Mouse (Mus musculus): ENCODE results near the gene Sag. TPM values are rescaled to one million over a fixed set of nuclear protein-coding genes. Genes with fewer than 3 reads are reported as not detected.
A peak's percentile ranks its signal among the peaks of the same experiment; 100 is the strongest.

Sag gene
- polyA plus RNA-seq, 1 experiment from 2014 or later, result 0.50 TPM

- WGBS (ENCODE audit: insufficient replicate concordance), result 71% methylated on average over 4 of the region's 4 CpGs
- Histone ChIP-seq H3K4me2 (ENCODE audit: low read depth, low read length) (no peak overlapping the region), H3K27me3 (ENCODE audit: control insufficient read depth, insufficient read depth, low read depth, low read length) (no peaks in the 10 kb centered on the region), H3K9me3 (replicated peaks; ENCODE audit: control insufficient read depth, low read length) (no peaks in the 10 kb centered on the region), H3K9ac (ENCODE audit: low read depth, low read length) (no peak overlapping the region), H3K27ac (ENCODE audit: low read length) (no peak overlapping the region), H3K36me3 (ENCODE audit: control insufficient read depth, insufficient read depth) (no peaks in the 10 kb centered on the region), H3K4me3 (ENCODE audit: low read depth, low read length) (no peak overlapping the region), H3K4me1 (ENCODE audit: control insufficient read depth, low read depth, low read length) (peaks cover 8% of the 10 kb centered on the region)
- ATAC-seq (ENCODE audit: low read depth), result no peak
Measured at GRCm38 (mm10) chr1:87891634-87892033, 88.2 kb downstream of the Sag start.

GRCm38 (mm10) chr1:87892499-87892898, 89.0 kb downstream of the Sag start:
- peak; percentile 58; the same call in 1 of the 2 replicates for ATAC-seq (ENCODE audit: low read depth)

GRCm38 (mm10) chr1:87893414-87893813, 89.9 kb downstream of the Sag start:
- Histone ChIP-seq H3K9me3 (replicated peaks; ENCODE audit: control insufficient read depth, low read length) (no peaks in the 10 kb centered on the region), H3K9ac (ENCODE audit: low read depth, low read length) (no peak overlapping the region), H3K27ac (ENCODE audit: low read length) (no peak overlapping the region), H3K27me3 (ENCODE audit: control insufficient read depth, insufficient read depth, low read depth, low read length) (no peaks in the 10 kb centered on the region), H3K4me2 (ENCODE audit: low read depth, low read length) (no peak overlapping the region), H3K36me3 (ENCODE audit: control insufficient read depth, insufficient read depth) (no peaks in the 10 kb centered on the region), H3K4me1 (ENCODE audit: control insufficient read depth, low read depth, low read length) (peaks cover 11% of the 10 kb centered on the region), H3K4me3 (ENCODE audit: low read depth, low read length) (no peak overlapping the region)
- WGBS (ENCODE audit: insufficient replicate concordance), result 63% methylated on average over 4 of the region's 4 CpGs
- no peak for ATAC-seq (ENCODE audit: low read depth)

More at GRCm38 (mm10) chr1:87892499-87892898, 89.0 kb downstream of the Sag start:
- H3K4me3 ChIP-seq (ENCODE audit: low read depth, low read length), result no peak overlapping the region
- no peak overlapping the region for H3K9ac ChIP-seq (ENCODE audit: low read depth, low read length)
- WGBS (ENCODE audit: insufficient replicate concordance), result 70% methylated on average over 2 of the region's 2 CpGs
- peaks cover 8% of the 10 kb centered on the region for H3K4me1 ChIP-seq (ENCODE audit: control insufficient read depth, low read depth, low read length)
- no peak overlapping the region for H3K4me2 ChIP-seq (ENCODE audit: low read depth, low read length)
- H3K27ac ChIP-seq (ENCODE audit: low read length), result no peak overlapping the region
- no peaks in the 10 kb centered on the region for H3K27me3 ChIP-seq (ENCODE audit: control insufficient read depth, insufficient read depth, low read depth, low read length)
- no peaks in the 10 kb centered on the region for H3K36me3 ChIP-seq (ENCODE audit: control insufficient read depth, insufficient read depth)
- no peaks in the 10 kb centered on the region for H3K9me3 ChIP-seq (replicated peaks; ENCODE audit: control insufficient read depth, low read length)

Other genes starting within 250 kb of the Sag start
- gene Ngef, start 229.8 kb upstream of the Sag start, polyA plus RNA-seq (2015; fragmentation: Nextera tagmentation; extraction: Ambion mirVana), result 8.6 and 10.3 TPM in 2 replicates
- gene Inpp5d, start 183.4 kb upstream of the Sag start, polyA plus RNA-seq (2015; fragmentation: Nextera tagmentation; extraction: Ambion mirVana), result 12.6 and 14.2 TPM in 2 replicates
- 14.0 and 14.7 TPM in 2 replicates for gene Atg16l1, start 47.8 kb upstream of the Sag start, polyA plus RNA-seq (2015; fragmentation: Nextera tagmentation; extraction: Ambion mirVana)
- 9.8 and 11.9 TPM in 2 replicates for gene Dgkd, start 49.6 kb downstream of the Sag start, polyA plus RNA-seq (2015; fragmentation: Nextera tagmentation; extraction: Ambion mirVana)
- 8.7 and 10.0 TPM in 2 replicates for gene Usp40, start 204.9 kb downstream of the Sag start, polyA plus RNA-seq (2015; fragmentation: Nextera tagmentation; extraction: Ambion mirVana)

All from liver, embryonic 16.5 days (tissue).